Mouse (Mus musculus) embryonic facial prominence, embryonic 11.5 days (tissue): ENCODE data around the gene Slc9a9. TPM values are rescaled to one million over a fixed set of nuclear protein-coding genes. Genes with fewer than 3 reads are reported as not detected.

ENCODE experiments used
- ATAC-seq: fragments of 200-750 bp; cut with Nextera tagmentation; replicated peaks from 2 replicates; pipeline ENCODE4 v1.8.0; 2017; ENCODE audit warnings: low read depth; ENCODE audit not compliant: insufficient number of reproducible peaks, low FRiP score, low TSS enrichment
- DNase-seq: peaks from one replicate; pipeline ENCODE4 v3.0.0-alpha.2; 2015; ENCODE audit warnings: low spot score
- H3K27ac ChIP-seq: fragments of 300-500 bp; sonication (generic); replicated peaks from 2 replicates; pipeline ENCODE4 v1.5.1; 2014; ENCODE audit warnings: mild to moderate bottlenecking, low read depth, low read length, control low read depth
- H3K27me3 ChIP-seq: fragments of 300-500 bp; sonication (generic); 2 replicates; pipeline ENCODE4 v1.6.1; 2014; ENCODE audit warnings: mild to moderate bottlenecking, low read length, moderate library complexity, mixed read lengths; ENCODE audit not compliant: control insufficient read depth, insufficient read depth
- H3K36me3 ChIP-seq: fragments of 300-500 bp; sonication (generic); replicated peaks from 2 replicates; pipeline ENCODE4 v1.6.1; 2014; ENCODE audit warnings: low read depth, mild to moderate bottlenecking, low read length, moderate library complexity, mixed read lengths; ENCODE audit not compliant: control insufficient read depth, insufficient read depth
- H3K4me1 ChIP-seq: fragments of 300-500 bp; sonication (generic); 2 replicates; pipeline ENCODE4 v1.6.1; 2014; ENCODE audit warnings: low read length, mixed read lengths; ENCODE audit not compliant: control insufficient read depth, insufficient read depth
- H3K4me2 ChIP-seq: fragments of 300-500 bp; sonication (generic); 2 replicates; pipeline ENCODE4 v1.6.1; 2014; ENCODE audit warnings: low read depth, mild to moderate bottlenecking, control low read depth, low read length, moderate library complexity
- H3K4me3 ChIP-seq: fragments of 300-500 bp; sonication (generic); 2 replicates; pipeline ENCODE4 v1.5.1; 2014; ENCODE audit warnings: low read depth, low read length, control low read depth
- H3K9ac ChIP-seq: fragments of 300-500 bp; sonication (generic); replicated peaks from 2 replicates; pipeline ENCODE4 v1.6.1; 2014; ENCODE audit warnings: mild to moderate bottlenecking, control low read depth, low read length
- H3K9me3 ChIP-seq: fragments of 300-500 bp; sonication (generic); replicated peaks from 2 replicates; pipeline ENCODE4 v1.6.1; 2016; ENCODE audit warnings: mild to moderate bottlenecking, low read length, inconsistent platforms, mixed read lengths; ENCODE audit not compliant: control insufficient read depth
- WGBS: fragments of 180-500 bp; shearing (Covaris S2); extraction: QIAGEN DNeasy Blood & Tissue Kit; methylation state at CpG from one replicate; pipeline ENCODE4 v1.1.7; 2014; 5-methylcytosine and 5-hydroxymethylcytosine counted together
- polyA plus RNA-seq: library from polyadenylated mRNA; unstranded; fragments of >200 nt; fragmentation: Nextera tagmentation; extraction: Ambion mirVana; gene quantifications from 2 replicates; pipeline ENCODE4 v1.2.1, GENCODE M21; 2014

The Slc9a9 gene
- polyA plus RNA-seq, 1 experiment from 2014 or later, result 4.7 TPM

DNA sequence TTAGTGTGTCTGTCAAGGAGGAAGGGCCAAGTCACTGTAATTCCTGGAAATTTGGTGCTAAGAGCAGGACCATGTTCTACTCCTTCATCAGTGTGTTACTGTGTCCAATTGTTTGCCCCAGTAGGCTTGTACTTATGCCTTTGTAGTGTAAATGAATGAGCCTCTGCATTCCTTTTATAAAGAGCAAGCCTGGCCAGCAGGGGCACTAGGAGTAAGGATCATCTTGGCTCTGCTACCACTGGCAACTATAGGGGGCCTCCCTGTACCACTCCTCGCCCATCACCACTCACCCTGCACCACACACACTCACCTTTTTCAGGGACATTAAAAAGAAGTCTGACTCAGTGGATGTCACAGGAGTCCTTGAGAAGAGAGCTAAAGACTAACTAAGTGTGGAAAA, 306.5 kb downstream of the Slc9a9 start:
- Histone ChIP-seq H3K4me3 (no peak overlapping the region), H3K4me2 (no peak overlapping the region), H3K36me3 (no peaks in the 10 kb centered on the region), H3K9me3 (no peaks in the 10 kb centered on the region), H3K9ac (no peak overlapping the region), H3K27ac (no peak overlapping the region), H3K4me1 (no peaks in the 10 kb centered on the region), H3K27me3 (no peaks in the 10 kb centered on the region)
- WGBS, result 96% methylated on average over 1 of the region's 1 CpGs
- DNase-seq, result no peak
- ATAC-seq, result no peak

DNA sequence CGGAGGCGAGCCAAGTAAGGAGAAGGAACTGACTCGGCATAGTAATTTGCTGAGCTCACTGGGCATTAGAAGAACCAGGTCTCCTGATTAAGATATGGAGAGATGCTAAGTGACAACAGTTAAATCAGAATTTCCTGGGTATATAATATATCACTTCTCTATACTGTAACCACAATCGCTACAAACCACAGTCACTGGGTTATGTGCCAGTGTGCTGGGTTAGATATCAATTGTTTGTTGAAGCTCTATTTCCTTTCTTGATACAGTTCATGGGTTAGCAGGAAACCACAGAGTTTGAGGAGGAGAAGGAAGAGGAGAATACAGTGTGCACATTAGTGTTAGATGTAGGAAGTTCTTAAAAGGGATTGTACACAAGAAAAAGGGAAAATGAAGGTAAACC, 323.9 kb downstream of the Slc9a9 start:
- H3K4me1 ChIP-seq, result no peaks in the 10 kb centered on the region
- no peak overlapping the region for H3K4me2 ChIP-seq
- no peak for ATAC-seq
- H3K4me3 ChIP-seq, result no peak overlapping the region
- no peaks in the 10 kb centered on the region for H3K27me3 ChIP-seq
- no peak for DNase-seq
- H3K36me3 ChIP-seq, result no peaks in the 10 kb centered on the region
- no peak overlapping the region for H3K9ac ChIP-seq
- 92% methylated on average over 4 of the region's 4 CpGs for WGBS
- H3K27ac ChIP-seq, result no peak overlapping the region
- no peaks in the 10 kb centered on the region for H3K9me3 ChIP-seq

DNA sequence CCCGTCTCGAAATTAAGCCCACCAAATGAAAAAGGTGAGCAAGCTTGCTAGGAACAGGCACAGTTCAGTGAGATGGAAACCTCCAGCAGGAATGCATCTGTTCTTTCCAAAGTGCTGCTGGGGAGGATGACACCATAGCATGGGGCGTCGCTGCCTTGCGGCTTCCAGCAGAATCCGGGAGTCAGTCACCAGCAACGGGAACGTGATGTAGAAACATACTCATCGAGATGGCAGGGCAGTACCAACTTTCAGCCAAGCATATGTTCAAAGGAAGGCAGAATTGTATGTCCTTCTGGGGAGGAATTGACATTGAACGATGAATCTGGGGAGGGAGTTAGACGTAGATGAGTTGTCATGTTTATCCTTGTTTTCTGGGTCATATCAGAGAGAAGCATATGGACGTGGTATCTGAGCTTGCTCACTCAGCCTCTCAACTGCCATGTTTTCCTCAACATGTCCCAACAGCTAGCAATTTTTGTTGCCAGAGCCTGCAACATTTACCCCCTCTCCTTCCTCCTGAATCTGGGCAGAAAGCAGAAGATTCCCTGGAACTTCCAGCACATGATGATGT, 350.5 kb downstream of the Slc9a9 start:
- no peak overlapping the region for H3K9ac ChIP-seq
- ATAC-seq, result no peak
- no peak overlapping the region for H3K4me3 ChIP-seq
- WGBS, result 88% methylated on average over 12 of the region's 12 CpGs
- H3K4me1 ChIP-seq, result no peaks in the 10 kb centered on the region
- DNase-seq, result no peak
- no peaks in the 10 kb centered on the region for H3K36me3 ChIP-seq
- no peaks in the 10 kb centered on the region for H3K9me3 ChIP-seq
- no peak overlapping the region for H3K4me2 ChIP-seq
- no peaks in the 10 kb centered on the region for H3K27me3 ChIP-seq
- H3K27ac ChIP-seq, result no peak overlapping the region

DNA sequence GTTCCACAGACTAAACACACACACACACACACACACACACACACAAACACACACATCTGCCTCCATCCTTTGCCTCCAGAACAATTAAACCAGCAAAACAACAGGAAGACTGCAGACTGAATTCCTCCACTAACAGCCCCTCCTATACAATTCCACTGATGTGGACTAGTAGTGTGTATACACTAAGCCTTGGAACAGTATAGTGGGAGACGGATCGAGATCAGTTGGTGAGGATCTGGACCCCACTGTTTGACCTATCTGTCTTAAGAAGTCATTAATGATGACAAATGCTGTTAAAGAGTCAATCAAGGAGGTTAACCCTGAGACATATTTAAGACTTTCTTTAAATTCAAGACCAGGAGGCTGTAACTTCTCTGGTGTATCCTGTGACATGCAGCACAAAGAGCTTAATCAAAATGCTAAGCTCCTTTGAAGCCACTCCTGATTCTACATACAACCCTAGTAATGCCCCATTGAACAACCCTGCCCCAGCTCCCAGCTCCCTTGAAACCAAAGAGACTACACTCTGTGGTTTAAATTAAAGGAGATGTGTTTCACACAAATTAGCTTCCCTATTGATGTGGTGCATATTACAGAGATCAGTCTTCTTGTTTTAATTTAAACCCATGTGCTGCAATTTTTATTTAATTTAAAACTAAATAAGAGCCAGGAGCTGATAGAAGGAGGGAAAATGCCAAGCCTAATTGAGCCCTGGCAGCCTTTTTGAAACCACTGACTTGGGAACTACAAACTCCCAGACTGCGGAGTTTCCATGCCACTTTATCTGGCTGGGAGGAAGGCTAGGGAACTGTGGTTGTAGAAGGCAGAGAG, 364.6 kb downstream of the Slc9a9 start:
- 76% methylated on average over 3 of the region's 3 CpGs for WGBS
- no peak overlapping the region for H3K9ac ChIP-seq
- no peak overlapping the region for H3K4me2 ChIP-seq
- ATAC-seq, result no peak; the same call in 1 of the 2 replicates
- H3K4me1 ChIP-seq, result no peaks in the 10 kb centered on the region
- no peaks in the 10 kb centered on the region for H3K36me3 ChIP-seq
- H3K9me3 ChIP-seq, result no peaks in the 10 kb centered on the region
- no peak overlapping the region for H3K27ac ChIP-seq
- peak; percentile 35 for DNase-seq
- no peaks in the 10 kb centered on the region for H3K27me3 ChIP-seq
- no peak overlapping the region for H3K4me3 ChIP-seq

DNA sequence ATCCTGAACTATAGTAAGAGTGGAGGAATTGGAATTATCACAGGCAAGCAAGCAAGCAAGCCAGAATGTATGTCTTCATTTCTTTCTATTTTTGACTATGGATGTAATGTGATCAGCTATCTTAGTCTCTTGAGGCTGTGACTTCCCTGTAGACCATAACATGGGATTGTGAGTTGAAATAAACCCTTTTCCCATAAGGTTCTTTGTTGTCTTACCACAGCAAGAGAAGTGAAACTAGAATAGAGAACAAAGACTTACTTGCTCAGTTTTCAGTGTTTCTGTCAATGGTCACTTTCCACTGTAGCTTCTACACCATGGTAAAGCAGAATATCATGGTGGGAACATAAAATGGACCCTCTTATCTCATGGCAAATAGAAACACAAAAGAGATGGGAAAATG, 366.5 kb downstream of the Slc9a9 start:
- no peak overlapping the region for H3K9ac ChIP-seq
- H3K4me3 ChIP-seq, result no peak overlapping the region
- ATAC-seq (no peak), DNase-seq (no peak)
- H3K4me2 ChIP-seq, result no peak overlapping the region
- no peaks in the 10 kb centered on the region for H3K27me3 ChIP-seq
- no peaks in the 10 kb centered on the region for H3K4me1 ChIP-seq
- no peaks in the 10 kb centered on the region for H3K9me3 ChIP-seq
- no peaks in the 10 kb centered on the region for H3K36me3 ChIP-seq
- H3K27ac ChIP-seq, result no peak overlapping the region

DNA sequence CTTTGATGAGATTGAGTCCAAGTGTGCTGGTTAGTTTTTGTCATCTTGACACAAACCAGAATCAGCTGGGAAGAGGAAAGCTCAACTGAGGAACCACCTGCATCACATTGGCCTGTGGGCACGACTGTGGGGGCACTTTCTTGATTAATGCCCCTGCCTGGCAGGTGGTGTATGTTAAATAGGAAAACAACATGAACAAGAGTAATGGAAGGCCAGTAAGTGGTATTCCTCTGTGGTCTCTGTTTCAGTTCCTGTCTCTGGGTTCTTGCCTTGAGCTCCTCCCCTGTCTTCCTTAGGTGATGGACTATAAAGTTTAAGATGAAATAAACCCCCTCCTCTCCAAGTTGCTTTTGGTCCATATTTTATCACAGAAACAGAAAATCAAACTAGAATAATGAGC, 372.7 kb downstream of the Slc9a9 start:
- 52% methylated on average over 1 of the region's 1 CpGs for WGBS
- no peak overlapping the region for H3K4me2 ChIP-seq
- no peak for ATAC-seq

DNA sequence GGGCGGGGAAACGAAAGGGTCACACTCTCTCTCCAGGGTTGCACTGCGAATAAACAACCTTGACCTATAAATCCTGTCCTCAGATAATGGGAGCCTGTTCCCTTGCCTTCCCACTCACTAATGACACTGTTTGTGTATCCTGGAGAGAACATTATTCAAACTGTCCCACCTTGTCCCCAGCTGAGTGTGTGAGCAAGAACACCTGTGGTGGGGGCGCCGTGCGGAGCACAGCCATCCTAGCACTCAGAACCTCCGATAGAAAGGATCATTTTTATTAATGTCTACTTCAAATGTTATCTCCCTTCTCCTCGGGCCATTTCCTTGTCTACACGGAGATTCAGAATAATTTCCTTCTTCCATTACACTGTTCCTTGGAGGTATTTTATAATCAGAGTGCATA, 382.5 kb downstream of the Slc9a9 start:
- H3K4me3 ChIP-seq, result no peak overlapping the region
- H3K27me3 ChIP-seq, result no peaks in the 10 kb centered on the region
- no peaks in the 10 kb centered on the region for H3K4me1 ChIP-seq
- H3K9me3 ChIP-seq, result no peaks in the 10 kb centered on the region
- no peak for DNase-seq
- ATAC-seq, result no peak
- 76% methylated on average over 9 of the region's 9 CpGs for WGBS
- H3K4me2 ChIP-seq, result no peak overlapping the region
- H3K9ac ChIP-seq, result no peak overlapping the region
- no peaks in the 10 kb centered on the region for H3K36me3 ChIP-seq
- no peak overlapping the region for H3K27ac ChIP-seq

More for the DNA sequence above, 372.7 kb downstream of the Slc9a9 start:
- H3K4me3 ChIP-seq, result no peak overlapping the region
- no peak overlapping the region for H3K9ac ChIP-seq
- DNase-seq, result no peak
- no peaks in the 10 kb centered on the region for H3K36me3 ChIP-seq
- H3K27ac ChIP-seq, result no peak overlapping the region
- no peaks in the 10 kb centered on the region for H3K4me1 ChIP-seq
- H3K27me3 ChIP-seq, result no peaks in the 10 kb centered on the region
- no peaks in the 10 kb centered on the region for H3K9me3 ChIP-seq

DNA sequence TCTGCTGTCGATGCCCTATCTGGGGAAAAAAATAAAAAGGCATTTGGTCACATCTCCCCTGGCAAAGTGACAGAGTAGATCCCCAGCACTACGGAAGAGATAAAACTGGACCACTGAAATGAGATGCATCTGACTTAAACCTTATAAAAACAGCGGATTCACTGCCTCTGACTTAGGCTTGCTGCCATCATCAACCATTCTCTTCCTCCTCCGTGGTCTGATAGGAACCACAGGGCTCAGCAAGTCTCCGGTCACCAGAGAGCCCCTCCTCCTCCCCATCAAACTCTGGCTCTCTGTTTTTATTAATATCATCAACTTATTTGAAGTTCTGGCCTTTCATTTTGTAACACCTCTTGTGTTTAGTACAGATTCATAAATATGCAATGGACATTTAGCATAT, 383.5 kb downstream of the Slc9a9 start:
- DNase-seq, result no peak
- no peaks in the 10 kb centered on the region for H3K4me1 ChIP-seq
- no peaks in the 10 kb centered on the region for H3K9me3 ChIP-seq
- WGBS, result 81% methylated on average over 5 of the region's 5 CpGs
- H3K9ac ChIP-seq, result no peak overlapping the region
- no peak overlapping the region for H3K27ac ChIP-seq
- ATAC-seq, result no peak
- H3K36me3 ChIP-seq, result no peaks in the 10 kb centered on the region
- no peak overlapping the region for H3K4me3 ChIP-seq
- no peaks in the 10 kb centered on the region for H3K27me3 ChIP-seq
- no peak overlapping the region for H3K4me2 ChIP-seq
